Mouse (Mus musculus) brain, embryonic 14.5 days (tissue): ENCODE measurements at regions not wholly inside any gene's neighbourhood (a gene's known extent, or its start where the extent isn't known, plus 50 kb on each side); places are given as distances from the start of the nearest gene placed in this dataset.

Source experiments
- CTCF ChIP-seq: fragments of 200-500 bp; IDR thresholded peaks from 2 replicates; pipeline ENCODE4 v1.5.1; 2012; ENCODE audit warnings: inconsistent platforms, mild to moderate bottlenecking, moderate library complexity, borderline replicate concordance; ENCODE audit not compliant: insufficient read depth, insufficient read length; ENCODE audit errors: extremely low read depth
- POLR2A ChIP-seq: fragments of 200-500 bp; IDR thresholded peaks from 2 replicates; pipeline ENCODE4 v1.6.1; 2012; ENCODE audit warnings: mild to moderate bottlenecking, inconsistent platforms, borderline replicate concordance; ENCODE audit not compliant: poor library complexity, insufficient read depth, insufficient read length, severe bottlenecking; ENCODE audit errors: extremely low read depth

GRCm38 (mm10) chr7:70604471-70605174, 238.1 kb upstream of the Nr2f2 start:
- TF ChIP-seq POLR2A (no peak), CTCF (no peak)
